Mouse (Mus musculus) hindbrain, embryonic 16.5 days (tissue): ENCODE results near the gene Gas2l2. TPM values are rescaled to one million over a fixed set of nuclear protein-coding genes. Genes with fewer than 3 reads are reported as not detected.

Experiments used
- ATAC-seq: fragments of 200-750 bp; cut with Nextera tagmentation; 2 replicates; pipeline ENCODE4 v1.8.0; 2017; ENCODE audit warnings: moderate TSS enrichment, moderate library complexity
- H3K27ac ChIP-seq: fragments of 300-500 bp; sonication (generic); 2 replicates; pipeline ENCODE4 v1.5.1; 2014; ENCODE audit warnings: low read depth, mild to moderate bottlenecking, control low read depth, low read length, moderate library complexity
- H3K27me3 ChIP-seq: fragments of 300-500 bp; sonication (generic); replicated peaks from 2 replicates; pipeline ENCODE4 v1.6.1; 2014; ENCODE audit warnings: low read length; ENCODE audit not compliant: control insufficient read depth, insufficient read depth
- H3K36me3 ChIP-seq: fragments of 300-500 bp; sonication (generic); 2 replicates; pipeline ENCODE4 v1.6.1; 2014; ENCODE audit warnings: mild to moderate bottlenecking, low read length, moderate library complexity, mixed read lengths; ENCODE audit not compliant: control insufficient read depth, insufficient read depth
- H3K4me1 ChIP-seq: fragments of 300-500 bp; sonication (generic); 2 replicates; pipeline ENCODE4 v1.6.1; 2014; ENCODE audit warnings: low read depth, low read length; ENCODE audit not compliant: control insufficient read depth, insufficient read depth
- H3K4me2 ChIP-seq: fragments of 300-500 bp; sonication (generic); 2 replicates; pipeline ENCODE4 v1.6.1; 2014; ENCODE audit warnings: mild to moderate bottlenecking, low read length, control low read depth, moderate library complexity
- H3K4me3 ChIP-seq: fragments of 300-500 bp; sonication (generic); 2 replicates; pipeline ENCODE4 v1.5.1; 2014; ENCODE audit warnings: mild to moderate bottlenecking, low read length, control low read depth, moderate library complexity
- H3K9ac ChIP-seq: fragments of 300-500 bp; sonication (generic); 2 replicates; pipeline ENCODE4 v1.6.1; 2014; ENCODE audit warnings: low read depth, mild to moderate bottlenecking, control low read depth, low read length, moderate library complexity
- H3K9me3 ChIP-seq: fragments of 300-500 bp; sonication (generic); 2 replicates; pipeline ENCODE4 v1.6.1; 2014; ENCODE audit warnings: mild to moderate bottlenecking, low read length, moderate library complexity; ENCODE audit not compliant: control insufficient read depth
- WGBS: fragments of 180-500 bp; shearing (Covaris S2); extraction: QIAGEN DNeasy Blood & Tissue Kit; methylation state at CpG from one replicate; pipeline ENCODE4 v1.1.7; 2014; 5-methylcytosine and 5-hydroxymethylcytosine counted together
- polyA plus RNA-seq: library from polyadenylated mRNA; unstranded; fragments of >200 nt; fragmentation: Nextera tagmentation; extraction: Ambion mirVana; gene quantifications from 2 replicates; pipeline ENCODE4 v1.2.1, GENCODE M21; 2015

Gene Gas2l2
- polyA plus RNA-seq, 1 experiment from 2014 or later = 1.2 TPM

DNA sequence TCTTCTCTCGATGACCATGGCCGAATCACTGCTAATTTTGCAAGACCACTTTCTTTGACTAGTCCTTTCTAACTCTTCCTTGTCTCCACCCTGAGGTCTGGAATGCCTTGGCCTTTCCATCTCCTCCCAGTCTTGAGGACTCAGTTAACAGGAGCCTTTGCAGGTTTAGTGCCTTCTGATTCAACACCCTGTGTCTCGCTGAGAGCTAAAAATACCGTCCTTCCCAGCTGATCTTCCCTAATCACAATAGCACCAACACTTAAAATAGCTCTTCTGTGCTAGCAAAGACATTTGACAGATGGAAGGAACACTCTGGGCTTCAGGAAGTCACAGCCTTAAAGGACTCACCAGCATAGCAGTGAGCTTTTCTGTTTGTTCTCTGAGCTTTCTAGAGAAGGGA lies 36.2 kb downstream of the Gas2l2 start:
- ATAC-seq = no peak
- no peaks in the 10 kb centered on the region for H3K9me3 ChIP-seq
- peaks cover 4% of the 10 kb centered on the region for H3K4me1 ChIP-seq
- WGBS = 92% methylated on average over 4 of the region's 4 CpGs
- H3K27me3 ChIP-seq = no peaks in the 10 kb centered on the region
- H3K27ac ChIP-seq = no peak overlapping the region
- no peak overlapping the region for H3K9ac ChIP-seq
- H3K4me2 ChIP-seq = no peak overlapping the region
- peaks cover 16% of the 10 kb centered on the region for H3K36me3 ChIP-seq
- H3K4me3 ChIP-seq = no peak overlapping the region

- H3K27ac ChIP-seq = no peak overlapping the region
- no peak for ATAC-seq
- H3K4me3 ChIP-seq = no peak overlapping the region
- no peak overlapping the region for H3K4me2 ChIP-seq
- H3K27me3 ChIP-seq = no peaks in the 10 kb centered on the region
- H3K4me1 ChIP-seq = no peaks in the 10 kb centered on the region
- H3K9ac ChIP-seq = no peak overlapping the region
- no peaks in the 10 kb centered on the region for H3K9me3 ChIP-seq
- peaks cover 2% of the 10 kb centered on the region for H3K36me3 ChIP-seq
- 36% methylated on average over 1 of the region's 1 CpGs for WGBS
Measured at GRCm38 (mm10) chr11:83383532-83383887, 45.7 kb downstream of the Gas2l2 start.

DNA sequence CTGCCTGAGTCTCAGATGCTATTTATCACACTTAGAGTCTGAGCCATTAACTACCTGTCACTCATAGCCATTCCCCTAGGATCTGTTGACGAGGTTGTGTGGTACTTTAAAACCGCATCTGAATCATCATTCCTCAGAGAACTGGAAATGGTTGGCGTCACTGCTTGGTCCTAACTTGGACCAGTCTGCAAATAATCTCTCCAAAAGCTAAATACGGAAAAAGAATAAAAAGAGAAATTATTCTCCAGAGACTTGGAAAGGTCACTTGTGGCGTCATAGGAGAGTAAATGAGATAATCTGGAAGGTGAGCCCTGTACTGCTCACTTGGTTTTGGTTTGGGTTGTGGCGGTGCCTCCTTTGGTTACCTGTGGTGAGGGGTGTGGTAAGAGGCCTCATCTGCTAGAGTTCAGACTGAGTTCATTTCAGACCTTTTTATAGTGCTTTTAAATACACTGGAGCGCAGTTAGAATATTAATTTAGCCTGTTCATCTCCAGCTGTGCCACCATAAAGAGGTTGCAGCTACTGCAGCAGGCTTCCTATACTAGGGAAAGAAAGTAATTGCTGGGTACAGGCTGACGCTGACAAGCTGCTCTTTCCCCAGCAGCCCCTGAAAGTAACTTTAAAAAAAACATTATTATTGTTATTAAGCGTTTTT lies 46.3 kb downstream of the Gas2l2 start:
- Histone ChIP-seq H3K4me3 (no peak overlapping the region), H3K27ac (no peak overlapping the region), H3K4me1 (no peaks in the 10 kb centered on the region), H3K9ac (no peak overlapping the region), H3K4me2 (no peak overlapping the region), H3K27me3 (no peaks in the 10 kb centered on the region), H3K36me3 (peaks cover 2% of the 10 kb centered on the region), H3K9me3 (no peaks in the 10 kb centered on the region)
- ATAC-seq = no peak
- WGBS = 36% methylated on average over 9 of the region's 9 CpGs

DNA sequence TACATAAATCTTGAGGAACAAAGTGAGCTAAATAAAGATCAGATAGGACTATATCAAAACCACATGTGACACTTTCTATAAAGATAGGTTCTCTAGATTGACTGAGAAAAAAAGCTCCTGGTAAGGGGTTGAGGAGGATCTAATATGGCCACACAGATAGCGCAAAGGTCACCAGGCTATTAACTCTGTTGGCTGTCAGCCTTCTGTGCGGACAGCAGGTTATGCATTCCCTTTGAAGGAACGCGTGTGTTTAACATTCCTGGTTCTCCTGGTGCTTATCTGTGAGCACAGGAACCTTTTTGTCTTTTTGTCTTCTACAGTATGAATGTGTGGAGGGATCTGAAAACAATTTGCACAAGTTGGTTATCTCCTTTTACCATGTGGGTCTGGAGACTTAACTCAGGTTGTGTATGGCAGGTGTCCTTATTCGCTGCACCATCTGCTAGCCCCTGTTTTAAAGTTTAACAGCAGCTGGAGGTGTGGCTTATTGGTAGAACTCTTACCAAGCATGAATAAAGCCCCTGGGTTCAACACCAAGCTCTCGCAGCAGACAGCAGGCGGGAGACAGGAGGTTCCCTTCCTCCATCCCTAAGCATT lies 49.4 kb downstream of the Gas2l2 start:
- no peak overlapping the region for H3K4me2 ChIP-seq
- H3K9me3 ChIP-seq = no peaks in the 10 kb centered on the region
- H3K27me3 ChIP-seq = no peaks in the 10 kb centered on the region
- ATAC-seq = no peak
- no peak overlapping the region for H3K27ac ChIP-seq
- peaks cover 7% of the 10 kb centered on the region for H3K36me3 ChIP-seq
- no peaks in the 10 kb centered on the region for H3K4me1 ChIP-seq
- no peak overlapping the region for H3K9ac ChIP-seq
- WGBS = 81% methylated on average over 7 of the region's 7 CpGs
- H3K4me3 ChIP-seq = no peak overlapping the region

Other genes starting within 250 kb of the Gas2l2 start
- 0.18 and 0.52 TPM in 2 replicates for gene Slfn3, start 238.1 kb downstream of the Gas2l2 start, polyA plus RNA-seq
- 0.10 TPM in 1 of 2 replicates, not detected in the other for gene Slfn14, start 142.7 kb downstream of the Gas2l2 start, polyA plus RNA-seq
- 113 and 131 TPM in 2 replicates for gene Ap2b1, start 130.4 kb downstream of the Gas2l2 start, polyA plus RNA-seq
- 15.0 and 16.7 TPM in 2 replicates for gene Pex12, start 126.9 kb downstream of the Gas2l2 start, polyA plus RNA-seq
- gene Rasl10b, start 20.3 kb downstream of the Gas2l2 start, polyA plus RNA-seq = 15.1 and 32.7 TPM in 2 replicates
- gene 1700020L24Rik, start 8.2 kb upstream of the Gas2l2 start, polyA plus RNA-seq = 0.50 and 0.56 TPM in 2 replicates
- gene Mmp28, start 33.6 kb upstream of the Gas2l2 start, polyA plus RNA-seq = 3.2 and 3.4 TPM in 2 replicates
- 7.3 and 9.4 TPM in 2 replicates for gene Taf15, start 43.6 kb upstream of the Gas2l2 start, polyA plus RNA-seq
- not detected in 2 replicates for gene Heatr9, start 92.7 kb upstream of the Gas2l2 start, polyA plus RNA-seq
- gene Ccl5, start 101.1 kb upstream of the Gas2l2 start, polyA plus RNA-seq = 0.33 TPM in 1 of 2 replicates, not detected in the other
- 2.1 and 2.4 TPM in 2 replicates for gene Ccl9, start 149.2 kb upstream of the Gas2l2 start, polyA plus RNA-seq
- gene Ccl6, start 163.6 kb upstream of the Gas2l2 start, polyA plus RNA-seq = 2.3 and 3.4 TPM in 2 replicates
- gene Rpl9-ps1, start 216.2 kb upstream of the Gas2l2 start, polyA plus RNA-seq = not detected in 2 replicates
- gene Ccl3, start 219.9 kb upstream of the Gas2l2 start, polyA plus RNA-seq = 1.3 and 2.0 TPM in 2 replicates
- 1.1 and 1.4 TPM in 2 replicates for gene Ccl4, start 233.1 kb upstream of the Gas2l2 start, polyA plus RNA-seq